Mouse (Mus musculus) heart, postnatal 36 days (tissue): Measurements from ENCODE around the gene Hic2. TPM values are rescaled to one million over a fixed set of nuclear protein-coding genes. Genes with fewer than 3 reads are reported as not detected.

Source experiments
- DNase-seq, 2 experiments: peaks; one replicate each; pipeline ENCODE4 v3.0.0; 2021 to 2022
- intact Hi-C: fragments of 180-260 bp; cut with DNase I; formaldehyde crosslinking; loops from one replicate; pipeline ENCODE4 v1.15.1; 2025
- total RNA-seq, 2 experiments: library from RNA; stranded (reverse); gene quantifications; 2 replicates each; pipeline ENCODE4 v1.2.3; 2021

Gene Hic2
- 1 to 10 TPM; 2.2 to 2.3 TPM for total RNA-seq

DNA sequence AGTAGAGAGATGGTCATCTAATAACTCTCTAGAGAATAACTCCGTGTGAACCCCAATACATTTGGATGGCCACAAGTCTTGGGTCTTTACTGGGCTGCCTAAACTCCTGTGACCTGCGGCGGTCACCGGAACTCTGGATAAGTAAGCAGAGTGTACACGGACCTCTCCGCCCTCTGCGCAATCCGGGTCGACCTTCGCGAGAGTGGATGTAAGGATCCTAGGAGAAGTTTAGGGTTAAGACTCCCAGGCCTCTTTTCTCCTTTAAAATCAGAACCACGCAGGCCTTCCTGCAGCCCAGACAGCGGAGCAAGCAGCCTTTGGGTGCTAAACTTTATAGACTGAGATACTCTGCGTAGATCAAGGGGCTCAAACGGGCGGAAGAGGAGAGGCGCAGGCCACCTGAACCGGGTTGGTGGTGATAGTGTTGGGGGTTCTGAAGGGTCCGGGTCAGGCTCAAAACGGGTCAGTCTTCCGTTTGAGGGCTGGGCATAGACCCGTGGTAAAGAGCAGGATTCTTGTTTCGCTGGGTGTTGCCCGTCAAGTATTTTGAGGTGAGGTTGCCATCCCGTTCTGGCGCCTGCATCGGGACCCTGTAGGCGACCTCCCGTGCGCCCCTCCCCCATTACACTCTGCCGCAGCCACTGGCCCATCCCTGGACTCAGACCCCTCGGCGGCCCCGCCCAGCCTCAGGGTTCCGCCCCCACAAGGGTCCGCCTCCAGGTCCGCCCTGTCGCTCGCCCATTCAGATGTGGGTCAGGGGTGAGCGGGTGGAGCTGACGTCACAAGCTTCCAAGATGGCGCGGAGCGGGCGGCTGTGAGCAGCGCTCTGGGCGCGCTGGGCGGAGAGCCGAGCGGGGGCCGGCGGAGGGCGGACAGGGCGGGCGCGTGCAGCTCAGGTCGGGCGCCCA is at the start of gene Hic2:
Gene Hic2 (plus strand): TSS at position 779 of the 908 bp plus-strand sequence.
- intact Hi-C loops, result no loop called here
- peak; percentile 94 to 95 for DNase-seq

- intact Hi-C loops, result no loop called here
- DNase-seq, result no peak
Measured at GRCm38 (mm10) chr16:17185475-17185874, 47.9 kb upstream of the Hic2 start.

- no peak for DNase-seq
- intact Hi-C loops, result no loop called here
Measured at GRCm38 (mm10) chr16:17193823-17194222, 39.5 kb upstream of the Hic2 start.

- DNase-seq, result no peak
- intact Hi-C loops, result loop anchor here (10.0 kb wide), 1 partner anchor 204 kb away; the partner anchor contains the start of genes Pi4ka and Snap29
Measured at GRCm38 (mm10) chr16:17200121-17200952, 33.0 kb upstream of the Hic2 start.

- intact Hi-C loops, result loop anchor here (10.0 kb wide), 1 partner anchor 204 kb away; the partner anchor contains the start of genes Pi4ka and Snap29
- DNase-seq, result peak; percentile 82 to 86
Measured at GRCm38 (mm10) chr16:17200953-17201707, 32.2 kb upstream of the Hic2 start.

GRCm38 (mm10) chr16:17201977-17202376 is 31.4 kb upstream of the Hic2 start:
- intact Hi-C loops, result loop anchor here (10.0 kb wide), 1 partner anchor 203 kb away; the partner anchor contains the start of genes Pi4ka and Snap29
- no peak for DNase-seq

DNA sequence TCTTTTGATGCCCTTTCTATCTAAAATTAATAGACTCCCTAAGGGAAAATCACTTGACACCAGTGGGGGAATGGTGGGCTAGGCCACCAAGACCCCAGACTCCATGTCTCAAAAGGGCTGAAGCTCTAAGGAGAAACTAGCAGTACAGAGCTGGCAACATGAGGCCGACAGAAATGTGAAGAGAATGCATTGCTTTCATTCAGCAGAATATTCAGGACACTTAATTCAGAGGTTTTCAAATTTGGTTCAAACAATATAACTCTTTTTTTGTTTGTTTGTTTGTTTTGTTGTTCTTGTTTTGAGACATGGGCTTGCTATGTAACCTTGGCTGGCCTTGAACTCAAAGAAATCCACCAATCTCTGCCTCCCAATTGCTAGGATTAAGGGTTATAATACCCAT is 30.8 kb upstream of the Hic2 start, which contains the start of gene Ube2l3:
Gene Ube2l3 (minus strand): TSS at position 101 of the 400 bp plus-strand sequence.
- no peak for DNase-seq
- intact Hi-C loops, result loop anchor here (10.0 kb wide), 1 partner anchor 202 kb away; the partner anchor contains the start of genes Pi4ka and Snap29

GRCm38 (mm10) chr16:17204990-17205389 is 28.4 kb upstream of the Hic2 start:
- intact Hi-C loops, result loop anchor here (5.0 to 10.0 kb wide), 3 partner anchors 58 to 200 kb away; partner anchors contain the start of genes Ccdc116, Pi4ka, Sdf2l1 and Snap29
- DNase-seq, result peak; percentile 16 to 31

- DNase-seq, result peak; percentile 88 to 89
- intact Hi-C loops, result loop anchor here (1.0 to 10.0 kb wide), 5 partner anchors 26 to 196 kb away; partner anchors contain the start of genes Ccdc116, Pi4ka, Sdf2l1 and Snap29
Measured at GRCm38 (mm10) chr16:17208389-17209361, 24.7 kb upstream of the Hic2 start, which contains the start of gene Rimbp3. Rimbp3 (plus strand) TSS chr16:17208603.

DNA sequence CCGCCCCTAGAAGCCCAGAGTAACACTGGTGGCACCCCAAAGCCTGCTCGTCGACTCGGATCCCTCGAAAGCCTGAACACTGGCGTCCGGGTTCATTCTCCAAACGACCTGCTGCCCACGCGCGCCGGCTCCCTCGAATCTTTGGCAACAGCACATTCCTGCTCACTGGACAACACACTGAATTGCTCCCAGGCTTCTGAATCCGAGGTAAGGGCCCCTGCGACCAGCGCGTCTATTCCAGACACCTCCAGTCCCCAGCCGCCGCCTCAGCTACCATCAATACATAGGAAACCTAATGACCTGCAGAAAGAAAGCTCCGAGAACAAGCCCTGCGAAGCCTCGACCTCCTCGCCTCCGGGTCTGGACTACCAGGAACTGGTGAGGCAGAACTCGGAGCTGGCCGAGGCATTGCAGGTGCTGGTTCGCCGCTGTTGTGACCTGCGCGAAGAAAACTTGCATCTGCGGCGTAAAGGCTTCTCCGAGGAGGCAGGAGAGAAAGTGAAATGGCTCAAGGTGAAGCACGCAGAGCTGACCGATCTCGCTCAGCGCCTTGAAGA is 23.9 kb upstream of the Hic2 start:
- peak; percentile 40 to 41 for DNase-seq
- intact Hi-C loops, result loop anchor here (1.0 to 10.0 kb wide), 5 partner anchors 25 to 195 kb away; partner anchors contain the start of genes Ccdc116, Pi4ka, Sdf2l1 and Snap29

DNA sequence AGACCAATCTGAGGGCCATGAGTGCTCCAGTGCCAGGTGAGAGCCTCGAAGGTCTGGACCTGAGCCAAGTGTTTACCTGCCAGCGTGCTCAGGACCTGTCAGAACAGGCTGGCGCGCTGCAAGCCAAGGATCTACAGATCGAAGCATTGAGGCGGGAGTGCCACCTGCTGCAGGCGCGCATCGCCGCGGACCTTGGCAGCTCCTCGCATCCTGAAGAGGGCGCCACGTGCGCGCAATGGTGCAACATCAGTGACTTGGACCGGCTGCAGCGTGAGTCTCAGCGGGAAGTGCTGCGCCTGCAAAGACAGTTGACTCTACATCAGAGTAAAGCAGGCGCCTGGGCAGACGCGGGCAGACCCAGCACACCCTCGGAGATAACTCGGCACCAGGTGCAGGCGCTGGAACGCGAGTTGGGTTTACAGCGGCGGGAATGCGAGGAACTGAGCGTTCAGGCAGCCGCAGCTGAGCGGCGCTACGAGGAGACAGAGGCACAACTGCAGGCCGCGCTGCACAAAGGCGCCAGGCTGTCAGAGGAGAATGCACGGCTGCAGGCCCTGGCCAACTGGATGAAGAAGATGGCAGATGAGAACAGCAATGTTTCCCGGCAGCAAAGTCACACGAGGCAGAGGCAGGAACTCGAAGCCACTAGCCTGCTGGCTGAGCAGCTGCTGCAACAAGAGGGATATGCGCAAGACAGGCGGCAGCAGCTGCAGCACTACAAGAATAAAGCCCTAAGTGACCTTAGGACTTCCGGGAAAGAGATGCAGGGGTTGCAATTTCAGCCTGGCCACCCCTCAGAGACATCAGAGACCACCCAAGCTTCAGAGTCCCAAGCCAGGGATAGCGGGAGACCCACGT is 23.2 kb upstream of the Hic2 start:
- peak; percentile 89 to 91 for DNase-seq
- intact Hi-C loops, result loop anchor here (1.0 to 10.0 kb wide), 6 partner anchors 25 to 195 kb away; partner anchors contain the start of genes Ccdc116, Pi4ka, Sdf2l1 and Snap29

DNA sequence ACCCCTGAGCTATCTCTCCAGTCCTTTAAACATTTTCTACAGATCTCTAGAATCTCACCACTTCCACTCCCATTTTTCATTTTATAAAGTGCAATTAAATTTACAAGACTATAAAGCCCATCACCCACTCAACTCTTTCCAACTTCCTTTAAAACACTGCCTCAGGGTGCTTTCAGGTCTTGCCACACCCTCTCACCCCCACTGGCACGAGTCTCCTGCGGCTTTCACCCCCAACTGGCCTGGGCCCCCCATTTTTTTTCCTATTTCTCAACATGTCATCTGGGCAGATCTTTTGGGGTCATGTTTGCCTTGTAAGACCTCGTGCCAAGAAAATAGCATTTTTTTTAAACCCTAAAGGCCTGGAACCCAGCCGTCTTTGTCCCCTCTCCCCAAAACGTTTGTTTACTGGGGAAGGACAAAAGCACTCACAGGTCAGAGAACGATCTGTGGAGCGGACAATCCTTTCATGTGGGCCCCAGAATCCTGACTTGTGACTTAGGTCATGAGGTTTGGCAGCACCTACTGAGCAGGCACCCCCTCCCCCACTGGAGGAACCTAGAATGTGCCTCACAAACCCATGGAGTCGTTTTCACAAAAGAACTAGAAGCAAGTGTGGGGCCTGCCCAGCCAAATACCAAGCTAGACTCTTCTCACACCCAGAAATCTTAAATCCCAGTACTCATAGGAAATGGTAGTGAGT is 16.3 kb upstream of the Hic2 start:
- intact Hi-C loops, result no loop called here
- DNase-seq, result no peak

DNA sequence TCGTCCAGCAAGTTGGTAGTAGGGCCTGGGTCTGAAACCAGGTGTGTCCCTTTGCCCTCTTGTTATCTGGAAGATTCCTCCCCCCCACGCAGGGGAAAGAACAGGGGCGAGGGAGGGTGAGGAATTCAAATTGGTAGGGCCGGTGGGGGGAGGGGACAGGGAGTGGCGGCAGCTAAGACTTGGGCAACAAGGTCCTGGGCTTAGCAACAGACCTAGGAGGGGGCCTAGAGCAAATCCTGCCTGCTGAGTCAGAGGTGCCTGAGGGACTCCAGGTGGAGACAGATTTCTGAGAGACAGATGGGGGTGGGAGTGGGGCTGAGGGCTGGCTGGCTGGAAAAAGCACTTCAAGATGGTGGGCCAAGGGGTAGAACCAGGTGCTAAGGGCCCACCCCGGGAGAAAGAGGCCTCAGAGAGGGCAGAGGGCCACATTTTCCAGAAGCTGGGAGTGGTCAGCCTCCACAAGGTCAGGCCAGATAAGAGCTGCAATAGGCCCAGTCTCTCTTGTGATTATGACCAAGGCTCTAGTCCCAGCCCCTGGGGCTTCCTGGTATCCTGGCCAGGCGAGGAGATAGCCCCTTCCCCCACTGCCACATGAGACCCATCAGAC is 13.1 kb upstream of the Hic2 start:
- intact Hi-C loops, result no loop called here
- DNase-seq, result no peak

DNA sequence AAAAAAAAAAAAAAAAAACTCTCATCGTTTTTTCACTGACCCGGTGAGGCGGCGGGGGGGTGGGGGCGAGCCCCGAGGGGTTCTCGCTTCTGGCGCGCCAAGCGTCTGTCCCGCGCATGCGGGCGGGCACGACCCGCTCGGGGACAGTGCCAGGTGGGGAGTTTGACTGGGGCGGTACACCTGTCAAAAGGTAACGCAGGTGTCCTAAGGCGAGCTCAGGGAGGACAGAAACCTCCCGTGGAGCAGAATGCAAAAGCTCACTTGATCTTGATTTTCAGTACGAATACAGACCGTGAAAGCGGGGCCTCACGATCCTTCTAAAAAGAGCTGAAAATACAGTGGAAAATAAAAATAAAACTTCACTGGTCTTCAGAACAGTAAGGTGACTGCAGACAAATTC is 11.2 kb upstream of the Hic2 start:
- peak; percentile 98 to 99 for DNase-seq
- intact Hi-C loops, result no loop called here

GRCm38 (mm10) chr16:17225584-17225983 is 7.8 kb upstream of the Hic2 start:
- no peak for DNase-seq
- intact Hi-C loops, result no loop called here

GRCm38 (mm10) chr16:17226496-17226895 is 6.9 kb upstream of the Hic2 start:
- no peak for DNase-seq
- intact Hi-C loops, result no loop called here
